Mouse (Mus musculus): ENCODE data around the gene Vmn1r87. TPM values are rescaled to one million over a fixed set of nuclear protein-coding genes. Genes with fewer than 3 reads are reported as not detected.
"Not testable (repeated sequence)": the region's sequence is repeated elsewhere in the genome, so short reads cannot be mapped to it uniquely, and the experiment has no call there.

Vmn1r87 gene
- polyA plus RNA-seq (2012; rRNA removed): not detected in 2 replicates
- polyA plus RNA-seq (2014; fragmentation: Nextera tagmentation; extraction: Ambion mirVana): not detected in 2 replicates

GRCm38 (mm10) chr7:13140057-13140456, at the start of gene Vmn1r87:
Vmn1r87 (minus strand) TSS chr7:13140157.
- H3K4me2 ChIP-seq (ENCODE audit: low read depth): no peak within 1 kb of the TSS
- H3K9me3 ChIP-seq (ENCODE audit: control insufficient read depth, low read length): no peaks in the 10 kb centered on the region
- H3K27ac ChIP-seq: no peak within 1 kb of the TSS
- no peaks in the 10 kb centered on the region for H3K36me3 ChIP-seq (replicated peaks; ENCODE audit: control insufficient read depth, insufficient read depth, low read depth)
- no peaks in the 10 kb centered on the region for H3K27me3 ChIP-seq (ENCODE audit: control insufficient read depth, insufficient read depth, low read length)
- no peak for DNase-seq (ENCODE audit: low read depth in 3 of 3, low spot score in 3 of 3)
- no peak for ATAC-seq (ENCODE audit: insufficient read depth)
- H3K4me1 ChIP-seq (replicated peaks; ENCODE audit: control insufficient read depth in 2 of 2, insufficient read depth in 2 of 2, low read length in 1 of 2): no peaks in the 10 kb centered on the region
- no peak for TF ChIP-seq EP300 (IDR thresholded peaks at IDR 0.05; ENCODE audit: low read depth)
- no peak for TF ChIP-seq CTCF (IDR thresholded peaks at IDR 0.05; ENCODE audit: low read depth)
- no peak within 1 kb of the TSS for H3K9ac ChIP-seq (replicated peaks)
- WGBS (ENCODE audit: insufficient replicate concordance): 52% methylated on average over 1 of the region's 1 CpGs
- no peak within 1 kb of the TSS for H3K4me3 ChIP-seq (ENCODE audit: insufficient read depth in 1 of 2, low read depth in 2 of 2, low read length in 2 of 2)

DNA sequence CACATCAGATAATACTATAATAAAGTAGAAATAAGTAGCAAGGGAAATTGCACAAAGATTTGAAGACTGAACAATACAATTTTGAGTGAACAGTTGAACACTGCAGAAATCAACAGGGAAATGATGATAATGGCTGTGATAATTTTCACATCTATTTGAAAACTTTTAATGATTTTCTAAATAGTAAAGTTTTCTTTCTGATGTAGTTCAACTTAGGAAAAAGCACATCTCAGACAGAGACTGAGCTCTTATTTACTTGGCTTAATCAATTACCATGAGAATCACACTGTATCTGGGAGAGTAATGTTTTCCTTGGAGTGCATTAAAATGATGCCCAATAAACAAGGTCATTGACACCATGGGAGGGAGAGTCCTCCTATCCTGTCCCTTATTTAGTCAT, 19.3 kb upstream of the Vmn1r87 start, which contains the start of gene Vmn1r88:
TSS of gene Vmn1r88 (plus strand) at position 301 of the 400 bp plus-strand sequence.
- Histone ChIP-seq H3K4me3 (ENCODE audit: insufficient read depth in 1 of 2, low read depth in 2 of 2, low read length in 2 of 2) (no peak within 1 kb of the TSS), H3K27ac (no peak within 1 kb of the TSS), H3K4me2 (ENCODE audit: low read depth) (no peak within 1 kb of the TSS), H3K27me3 (ENCODE audit: control insufficient read depth, insufficient read depth, low read length) (no peaks in the 10 kb centered on the region), H3K9ac (replicated peaks) (no peak within 1 kb of the TSS), H3K4me1 (replicated peaks; ENCODE audit: control insufficient read depth in 2 of 2, insufficient read depth in 2 of 2, low read length in 1 of 2) (no peaks in the 10 kb centered on the region), H3K36me3 (replicated peaks; ENCODE audit: control insufficient read depth, insufficient read depth, low read depth) (no peaks in the 10 kb centered on the region), H3K9me3 (ENCODE audit: control insufficient read depth, low read length) (no peaks in the 10 kb centered on the region)
- ATAC-seq (ENCODE audit: insufficient read depth): no peak
- TF ChIP-seq CTCF (IDR thresholded peaks at IDR 0.05; ENCODE audit: low read depth) (no peak), EP300 (IDR thresholded peaks at IDR 0.05; ENCODE audit: low read depth) (no peak)
- no peak for DNase-seq (ENCODE audit: low read depth in 3 of 3, low spot score in 3 of 3)

DNA sequence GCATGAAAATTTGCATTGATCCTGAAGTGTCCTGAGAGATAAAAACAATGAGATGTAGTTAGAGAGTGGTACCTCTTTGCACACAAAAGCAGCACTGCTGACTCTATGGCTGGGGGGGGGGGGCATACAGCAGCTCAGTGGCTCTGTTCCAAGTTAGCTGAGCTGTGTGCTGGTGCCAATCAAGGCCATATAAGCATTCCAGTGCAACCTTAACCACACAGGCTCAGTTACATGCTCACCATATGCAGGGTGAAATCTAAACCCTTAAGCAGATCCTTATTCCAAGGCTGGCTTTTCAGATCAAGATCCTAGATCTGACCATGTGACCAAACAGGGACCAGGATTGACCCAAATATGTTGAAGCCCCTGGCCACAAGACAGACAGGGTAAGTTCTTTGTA, 2.6 kb downstream of the Vmn1r87 start:
- no peaks in the 10 kb centered on the region for H3K9me3 ChIP-seq (ENCODE audit: control insufficient read depth, low read length)
- H3K4me2 ChIP-seq (ENCODE audit: low read depth): no peak overlapping the region
- H3K36me3 ChIP-seq (replicated peaks; ENCODE audit: control insufficient read depth, insufficient read depth, low read depth): no peaks in the 10 kb centered on the region
- no peaks in the 10 kb centered on the region for H3K27me3 ChIP-seq (ENCODE audit: control insufficient read depth, insufficient read depth, low read length)
- H3K27ac ChIP-seq: no peak overlapping the region
- DNase-seq (ENCODE audit: low read depth in 3 of 3, low spot score in 3 of 3): no peak
- no peaks in the 10 kb centered on the region for H3K4me1 ChIP-seq (replicated peaks; ENCODE audit: control insufficient read depth in 2 of 2, insufficient read depth in 2 of 2, low read length in 1 of 2)
- TF ChIP-seq EP300 (IDR thresholded peaks at IDR 0.05; ENCODE audit: low read depth): no peak
- ATAC-seq (ENCODE audit: insufficient read depth): no peak
- no peak overlapping the region for H3K4me3 ChIP-seq (ENCODE audit: insufficient read depth in 1 of 2, low read depth in 2 of 2, low read length in 2 of 2)
- no peak overlapping the region for H3K9ac ChIP-seq (replicated peaks)

DNA sequence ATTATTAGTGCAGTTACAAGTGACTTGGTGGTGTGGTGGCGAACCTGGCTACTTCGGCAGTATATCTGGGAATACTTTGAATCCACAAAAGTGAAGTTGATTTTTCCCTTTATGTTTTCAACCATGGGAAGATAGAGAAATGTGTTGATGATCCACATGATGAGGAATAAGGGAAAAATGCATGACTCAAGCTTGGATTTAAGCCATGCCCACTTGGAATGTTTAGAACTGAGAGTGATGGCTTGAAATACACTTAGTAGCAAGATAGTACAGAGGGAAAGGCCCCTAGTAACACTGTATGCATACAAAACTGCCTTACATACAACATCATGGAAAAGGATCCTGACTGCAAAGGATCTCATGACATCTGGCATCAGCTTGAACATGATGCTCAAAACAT, 8.1 kb downstream of the Vmn1r87 start:
- Histone ChIP-seq H3K4me3 (ENCODE audit: insufficient read depth in 1 of 2, low read depth in 2 of 2, low read length in 2 of 2) (no peak overlapping the region), H3K4me1 (replicated peaks; ENCODE audit: control insufficient read depth in 2 of 2, insufficient read depth in 2 of 2, low read length in 1 of 2) (no peaks in the 10 kb centered on the region), H3K9me3 (ENCODE audit: control insufficient read depth, low read length) (no peaks in the 10 kb centered on the region), H3K36me3 (replicated peaks; ENCODE audit: control insufficient read depth, insufficient read depth, low read depth) (no peaks in the 10 kb centered on the region), H3K4me2 (ENCODE audit: low read depth) (no peak overlapping the region), H3K27me3 (ENCODE audit: control insufficient read depth, insufficient read depth, low read length) (no peaks in the 10 kb centered on the region), H3K9ac (replicated peaks) (no peak overlapping the region), H3K27ac (no peak overlapping the region)
- no peak for TF ChIP-seq EP300 (IDR thresholded peaks at IDR 0.05; ENCODE audit: low read depth)
- TF ChIP-seq CTCF (IDR thresholded peaks at IDR 0.05; ENCODE audit: low read depth): no peak
- 60% methylated on average over 2 of the region's 2 CpGs for WGBS (ENCODE audit: insufficient replicate concordance)
- no peak for ATAC-seq (ENCODE audit: insufficient read depth)
- DNase-seq (ENCODE audit: low read depth in 3 of 3, low spot score in 3 of 3): no peak

DNA sequence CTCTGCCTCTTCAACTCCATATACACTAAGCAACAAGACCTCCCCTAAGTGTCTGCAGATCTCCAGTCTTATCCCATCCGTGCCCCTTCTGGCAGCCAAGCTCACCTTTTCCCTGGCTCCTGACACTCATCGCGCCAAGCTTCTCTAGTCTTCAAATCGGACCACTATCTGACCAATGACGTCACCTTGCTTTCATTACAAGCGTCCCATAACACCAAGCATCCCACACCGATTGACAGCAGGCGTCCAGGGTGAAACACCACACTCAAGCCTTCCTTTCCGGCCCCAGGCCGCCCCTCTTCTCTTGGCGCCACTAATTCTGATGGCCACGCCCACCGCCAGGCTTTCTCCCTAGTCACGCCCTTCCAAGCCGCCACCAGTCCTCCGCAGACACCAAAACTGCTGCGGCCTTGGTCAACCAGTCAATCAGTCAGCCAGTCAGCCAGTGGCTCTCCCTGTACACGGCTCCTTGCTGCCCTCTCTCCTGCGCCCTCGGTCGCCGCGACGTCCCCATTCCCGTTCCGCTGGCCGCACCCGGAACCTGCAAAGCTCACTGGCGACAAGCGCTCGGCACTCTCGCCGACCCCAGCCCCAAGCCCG, 16.3 kb downstream of the Vmn1r87 start:
- WGBS (ENCODE audit: insufficient replicate concordance): 0% methylated on average over 12 of the region's 34 CpGs
- H3K27me3 ChIP-seq (ENCODE audit: control insufficient read depth, insufficient read depth, low read length); H3K27ac ChIP-seq; H3K4me1 ChIP-seq (replicated peaks; ENCODE audit: control insufficient read depth in 2 of 2, insufficient read depth in 2 of 2, low read length in 1 of 2); H3K9ac ChIP-seq (replicated peaks); H3K9me3 ChIP-seq (ENCODE audit: control insufficient read depth, low read length); H3K36me3 ChIP-seq (replicated peaks; ENCODE audit: control insufficient read depth, insufficient read depth, low read depth); H3K4me3 ChIP-seq (ENCODE audit: insufficient read depth in 1 of 2, low read depth in 2 of 2, low read length in 2 of 2); DNase-seq (ENCODE audit: low read depth in 3 of 3, low spot score in 3 of 3); H3K4me2 ChIP-seq (ENCODE audit: low read depth): not testable (repeated sequence)
- ATAC-seq (ENCODE audit: insufficient read depth): peak; percentile 82; the same call in 1 of the 2 replicates

All from liver, embryonic 14.5 days (tissue).